Mouse (Mus musculus): ENCODE results near the gene Rnpepl1.

Rnpepl1 gene

DNA sequence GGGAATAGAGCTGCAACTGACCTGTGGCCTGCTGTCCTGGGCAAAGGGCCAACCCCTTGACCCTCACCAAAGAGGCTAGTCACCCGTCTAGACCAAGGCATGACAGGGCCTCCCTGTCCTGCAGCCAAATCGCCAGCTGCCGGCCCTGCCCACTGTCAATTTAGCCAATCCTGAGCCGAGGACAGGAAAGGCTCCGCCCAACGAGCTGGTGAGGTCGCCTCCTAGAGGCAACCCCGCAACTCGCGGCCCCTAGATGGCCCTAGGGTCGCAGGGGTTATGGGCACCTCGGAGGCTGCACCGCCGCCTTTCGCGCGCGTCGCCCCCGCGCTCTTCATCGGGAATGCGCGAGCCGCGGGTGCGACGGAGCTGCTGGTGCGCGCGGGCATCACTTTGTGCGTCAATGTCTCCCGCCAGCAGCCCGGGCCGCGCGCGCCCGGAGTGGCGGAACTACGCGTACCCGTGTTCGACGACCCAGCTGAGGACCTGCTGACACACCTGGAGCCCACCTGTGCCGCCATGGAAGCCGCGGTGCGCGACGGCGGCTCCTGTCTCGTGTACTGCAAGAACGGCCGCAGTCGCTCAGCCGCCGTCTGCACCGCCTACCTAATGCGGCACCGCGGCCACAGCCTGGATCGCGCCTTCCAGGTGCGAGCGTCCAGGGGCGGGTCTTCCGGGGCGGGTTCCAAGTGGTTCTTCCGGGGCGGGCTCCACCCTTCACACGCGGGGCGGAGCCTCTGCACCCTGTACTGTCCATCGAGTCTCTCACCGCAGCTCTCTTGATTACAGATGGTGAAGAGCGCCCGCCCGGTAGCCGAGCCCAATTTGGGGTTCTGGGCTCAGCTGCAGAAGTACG, 3.6 kb upstream of the Rnpepl1 start, which contains the start of gene Dusp28:
Gene Dusp28 (plus strand): TSS at position 203 of the 853 bp plus-strand sequence.
- intact Hi-C loops (cut with DNase I): no loop called here

DNA sequence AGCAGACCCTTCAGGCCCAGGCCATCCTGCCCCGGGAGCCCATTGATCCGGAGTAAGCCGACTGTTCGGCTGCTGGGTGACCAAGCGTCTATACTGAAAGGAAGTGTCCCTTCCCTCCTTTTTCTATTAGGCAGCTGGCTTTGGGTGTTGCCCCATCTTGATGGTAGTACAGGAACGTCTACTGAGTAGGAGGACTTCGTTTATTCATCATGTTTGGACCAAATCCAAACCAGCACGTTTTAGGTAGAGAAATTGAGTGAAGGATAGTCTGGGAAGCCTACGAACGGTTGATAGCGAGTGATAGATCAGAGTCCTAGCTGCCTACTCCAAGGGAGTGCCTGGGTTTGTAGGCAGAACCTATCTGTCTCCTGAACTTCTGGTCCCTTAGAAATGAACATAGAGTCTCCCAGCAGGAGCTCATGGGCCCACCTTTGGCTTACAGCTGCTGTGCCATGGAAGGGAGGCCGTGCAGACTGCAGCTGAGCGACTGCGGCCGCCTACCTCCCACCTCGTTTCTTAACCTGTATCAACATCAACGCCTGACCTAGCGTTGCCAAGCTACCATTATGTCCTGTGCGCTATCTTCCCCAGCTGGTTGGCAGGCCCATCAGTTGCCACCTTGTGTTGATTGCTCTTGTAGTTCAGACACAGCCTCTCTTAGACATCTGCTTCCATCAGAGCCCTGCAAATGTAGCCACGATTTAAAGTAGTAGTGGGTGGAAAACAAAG, 2.8 kb upstream of the Rnpepl1 start:
- intact Hi-C loops (cut with DNase I): no loop called here

DNA sequence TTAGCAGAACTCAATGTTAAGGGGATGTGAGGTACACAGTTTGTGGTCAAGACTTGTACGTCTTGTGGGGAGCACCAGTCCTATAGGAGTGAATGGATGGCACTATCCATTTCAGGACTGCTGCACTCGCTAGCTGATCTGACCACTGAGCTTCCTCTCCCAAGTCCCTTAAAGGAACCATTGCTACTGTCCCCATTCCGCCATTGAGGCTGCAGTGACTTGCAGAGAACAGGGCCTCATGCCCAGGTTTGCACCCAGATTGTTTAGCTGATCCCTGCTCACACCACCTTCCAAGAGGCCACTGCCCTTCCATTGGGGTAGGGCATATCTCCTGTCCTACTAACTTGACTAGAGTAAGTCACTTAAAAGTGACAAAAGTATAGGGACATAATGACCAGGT, 1.9 kb upstream of the Rnpepl1 start:
- intact Hi-C loops (cut with DNase I): no loop called here

DNA sequence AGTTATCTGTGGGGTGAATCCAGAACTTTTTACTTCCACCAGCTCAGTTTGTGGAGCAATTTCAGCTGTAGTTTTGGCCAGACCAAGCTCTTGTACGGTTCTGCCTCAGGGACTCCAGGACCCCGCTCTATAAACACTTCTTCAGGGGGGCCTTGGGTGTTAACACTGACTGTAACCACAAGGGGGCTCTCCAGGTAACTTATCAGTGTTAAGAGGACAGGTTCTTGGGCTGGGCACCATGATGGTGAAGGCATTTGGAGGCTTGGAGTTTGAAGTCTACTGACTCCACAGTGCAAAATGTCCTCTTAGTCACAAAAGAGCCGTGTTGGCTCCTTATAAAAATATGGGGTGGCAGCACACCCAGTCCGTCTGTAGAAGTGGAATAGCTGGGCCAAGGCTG, 1.5 kb upstream of the Rnpepl1 start:
- intact Hi-C loops (cut with DNase I): no loop called here

DNA sequence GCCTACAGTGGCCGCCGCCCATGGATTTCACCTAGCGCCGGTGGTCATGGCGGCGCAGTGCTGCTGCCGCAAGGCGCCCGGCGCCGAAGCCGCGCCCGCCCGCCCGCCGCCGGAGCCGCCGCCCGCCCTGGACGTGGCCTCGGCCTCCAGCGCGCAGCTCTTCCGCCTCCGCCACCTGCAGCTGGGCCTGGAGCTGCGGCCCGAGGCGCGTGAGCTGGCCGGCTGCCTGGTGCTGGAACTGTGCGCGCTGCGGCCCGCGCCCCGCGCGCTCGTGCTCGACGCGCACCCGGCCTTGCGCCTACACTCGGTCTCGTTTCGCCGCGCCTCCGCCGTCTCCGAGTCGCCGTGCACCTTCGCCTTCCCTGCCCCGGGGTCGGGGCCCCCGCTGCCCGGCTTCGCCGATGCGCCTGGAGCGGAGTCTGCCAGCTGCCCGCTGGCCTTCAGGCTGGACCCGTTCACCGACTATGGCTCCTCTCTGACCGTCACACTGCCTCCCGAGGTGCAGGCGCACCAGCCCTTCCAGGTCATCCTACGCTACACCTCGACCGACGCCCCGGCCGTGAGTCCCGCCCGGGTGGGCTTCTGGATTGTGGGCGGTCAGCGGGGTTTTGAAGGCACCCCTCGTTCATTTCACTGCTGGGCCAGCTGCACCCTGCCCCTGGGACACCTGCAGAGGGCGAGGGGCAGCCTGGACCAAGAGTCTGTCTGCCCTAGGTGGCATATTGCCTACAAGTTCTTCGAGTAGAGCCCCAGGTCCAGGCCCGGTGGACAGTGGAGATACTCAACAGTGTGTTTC, 540 bp downstream of the Rnpepl1 start:
- intact Hi-C loops (cut with DNase I): no loop called here

DNA sequence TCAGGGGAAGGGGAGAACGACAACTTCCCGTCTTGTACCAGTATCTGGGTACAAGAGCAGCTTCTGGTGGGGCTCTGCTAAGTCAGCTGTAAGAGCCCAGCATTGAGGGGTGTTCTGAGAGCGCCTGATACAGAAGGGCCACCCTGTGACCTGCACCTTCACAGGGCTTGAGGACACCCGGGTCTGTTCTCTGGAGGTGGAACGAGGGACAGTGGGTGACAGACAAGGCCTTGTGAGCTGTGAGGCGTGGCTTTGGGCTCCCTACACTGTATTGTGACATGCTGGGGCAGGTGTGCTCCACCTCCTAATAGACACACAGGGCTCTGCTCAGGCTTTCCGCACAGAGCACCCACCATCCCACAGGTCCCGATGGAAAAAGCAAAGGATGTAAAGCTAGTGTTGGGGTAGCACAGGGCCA, 1.1 kb downstream of the Rnpepl1 start:
- intact Hi-C loops (cut with DNase I): no loop called here

DNA sequence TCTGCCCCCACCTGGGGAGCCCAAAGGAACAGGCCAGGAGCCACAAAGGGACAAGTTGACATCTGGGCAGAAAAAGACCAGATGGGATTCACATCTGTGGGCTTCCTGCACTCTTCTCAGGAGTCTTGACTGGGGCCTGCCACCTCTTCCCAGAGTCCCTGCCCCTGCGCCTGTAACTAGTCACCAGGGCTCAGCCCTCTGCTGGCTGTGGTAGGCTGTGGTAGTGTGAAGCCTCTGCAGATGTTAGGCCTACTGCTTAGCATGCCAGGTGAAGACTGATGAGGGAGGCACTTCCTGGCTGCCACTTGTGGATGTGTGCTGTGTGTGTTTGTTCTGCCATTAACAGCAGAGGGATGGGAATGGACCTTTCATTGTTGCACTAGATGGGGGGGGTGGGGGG, 1.7 kb downstream of the Rnpepl1 start:
- intact Hi-C loops (cut with DNase I): no loop called here

DNA sequence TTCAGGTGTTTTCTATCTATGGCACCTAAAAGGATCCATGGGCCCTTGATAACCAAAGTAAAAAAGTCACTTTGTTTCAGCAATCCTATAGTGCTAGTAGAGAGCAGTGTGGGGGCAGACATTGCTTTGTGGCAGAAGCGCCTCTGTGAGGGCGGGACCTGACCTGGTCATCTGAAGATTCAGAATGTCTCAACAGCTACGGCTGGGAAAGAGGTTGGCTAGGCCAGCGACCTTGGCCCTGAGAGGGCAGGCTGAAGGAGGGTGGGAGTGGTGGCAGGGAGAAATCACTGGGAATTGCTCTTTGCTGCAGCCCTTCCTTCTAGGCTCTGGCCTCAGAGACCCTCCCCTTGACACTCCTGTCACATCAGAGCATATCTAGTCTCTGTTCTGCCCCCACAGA, 3.7 kb downstream of the Rnpepl1 start:
- intact Hi-C loops (cut with DNase I): no loop called here

DNA sequence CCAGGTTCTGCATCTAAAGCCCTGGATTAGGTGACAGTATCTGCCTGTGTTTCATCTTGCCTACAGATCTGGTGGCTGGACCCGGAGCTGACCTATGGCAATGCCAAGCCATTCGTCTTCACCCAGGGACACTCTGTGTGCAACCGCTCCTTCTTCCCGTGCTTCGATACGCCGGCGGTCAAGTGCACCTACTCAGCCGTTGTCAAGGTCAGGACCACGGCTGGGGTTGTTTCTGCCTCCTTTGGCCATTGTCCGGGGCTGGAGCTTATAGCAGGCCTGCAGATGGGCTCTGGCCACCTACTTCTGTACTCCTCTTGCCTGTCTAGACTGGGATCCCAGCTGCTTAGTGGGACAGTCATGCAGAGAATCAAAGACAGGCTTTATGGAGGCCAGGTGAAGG, 4.4 kb downstream of the Rnpepl1 start:
- intact Hi-C loops (cut with DNase I): no loop called here

DNA sequence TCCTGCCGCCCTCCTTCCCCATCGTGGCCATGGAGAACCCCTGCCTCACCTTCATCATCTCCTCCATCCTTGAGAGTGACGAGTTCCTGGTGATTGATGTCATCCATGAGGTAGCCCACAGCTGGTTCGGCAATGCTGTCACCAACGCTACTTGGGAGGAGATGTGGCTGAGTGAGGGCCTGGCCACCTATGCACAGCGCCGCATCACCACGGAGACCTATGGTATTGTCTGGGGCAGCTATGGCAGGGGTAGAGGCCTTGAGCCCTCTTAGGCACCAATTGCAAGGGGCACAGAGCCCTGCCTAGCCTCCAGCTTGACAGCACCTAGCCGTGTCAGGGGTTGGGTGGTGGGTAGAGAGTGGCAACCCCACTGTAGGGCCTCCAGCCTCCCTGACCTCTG, 6.1 kb downstream of the Rnpepl1 start:
- intact Hi-C loops (cut with DNase I): no loop called here

DNA sequence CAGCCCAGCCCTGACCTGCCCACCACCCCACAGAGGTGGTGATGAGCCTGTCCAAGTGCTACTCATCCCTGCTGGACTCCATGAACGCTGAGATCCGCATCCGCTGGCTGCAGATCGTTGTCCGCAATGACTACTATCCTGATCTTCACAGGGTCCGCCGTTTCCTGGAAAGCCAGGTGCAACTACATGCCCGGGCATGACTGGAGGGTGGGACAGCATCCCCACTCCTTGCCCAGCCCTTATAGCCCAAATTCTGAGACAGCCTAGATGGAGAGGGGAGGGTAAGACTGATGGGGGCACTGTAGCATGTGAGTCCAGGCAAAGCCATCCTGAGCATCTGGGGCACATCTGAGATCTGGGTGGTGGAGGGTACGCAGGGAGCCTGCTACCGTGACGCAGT, 8.6 kb downstream of the Rnpepl1 start:
- intact Hi-C loops (cut with DNase I): no loop called here

DNA sequence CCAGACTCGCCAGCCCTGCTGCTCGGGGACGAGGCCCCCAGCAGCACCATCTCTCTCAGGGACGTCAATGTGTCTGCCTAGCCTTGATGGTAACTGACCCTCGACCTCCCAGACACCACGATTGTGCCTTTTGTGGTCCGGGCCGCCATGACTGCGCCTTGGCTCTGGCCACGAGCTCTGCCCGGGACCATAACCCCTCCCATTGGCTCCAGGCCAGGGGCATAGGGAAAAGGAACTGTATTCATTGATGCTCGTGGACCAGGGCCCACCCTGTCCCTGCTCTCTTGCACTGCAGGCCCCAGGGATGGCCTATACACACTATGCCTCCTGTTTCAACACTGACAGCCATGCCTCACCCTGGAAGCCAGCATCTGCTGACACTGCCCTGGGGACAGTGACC, 9.2 kb downstream of the Rnpepl1 start:
- intact Hi-C loops (cut with DNase I): no loop called here

DNA sequence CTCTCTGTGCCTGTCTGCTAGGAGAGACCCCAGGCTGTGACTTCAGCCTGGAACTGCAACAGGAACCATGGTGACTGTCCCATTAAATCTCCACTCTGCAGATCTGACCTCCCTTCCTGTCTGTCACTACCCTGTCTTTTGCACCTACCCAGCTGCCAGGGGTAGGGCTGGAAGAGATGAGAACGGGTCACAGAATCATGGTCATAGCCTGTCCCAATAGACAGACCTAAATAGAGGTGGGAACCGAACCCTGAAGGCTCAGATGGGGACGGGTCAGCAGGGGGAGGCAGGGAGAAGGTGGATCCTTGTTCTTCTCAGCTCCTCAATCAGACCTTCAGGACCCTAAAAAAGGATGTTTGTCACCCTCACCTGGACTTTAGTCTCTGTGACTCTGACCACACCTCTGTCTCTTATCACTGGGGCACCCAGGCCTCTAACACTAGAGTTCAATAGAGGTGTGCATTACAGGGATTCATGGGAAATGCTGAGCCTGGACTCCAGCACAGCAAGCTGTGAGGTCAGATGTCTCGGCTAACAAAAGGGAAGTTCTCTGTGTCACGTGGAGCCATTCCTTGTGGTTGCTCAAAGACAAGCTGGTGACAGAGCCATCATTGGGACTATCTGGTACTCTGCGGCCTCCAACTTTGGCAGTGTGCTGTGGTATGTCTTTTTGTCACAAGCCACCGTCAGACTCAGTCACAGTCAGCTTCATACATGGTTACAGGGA, 10.1 kb downstream of the Rnpepl1 start:
- intact Hi-C loops (cut with DNase I): no loop called here

DNA sequence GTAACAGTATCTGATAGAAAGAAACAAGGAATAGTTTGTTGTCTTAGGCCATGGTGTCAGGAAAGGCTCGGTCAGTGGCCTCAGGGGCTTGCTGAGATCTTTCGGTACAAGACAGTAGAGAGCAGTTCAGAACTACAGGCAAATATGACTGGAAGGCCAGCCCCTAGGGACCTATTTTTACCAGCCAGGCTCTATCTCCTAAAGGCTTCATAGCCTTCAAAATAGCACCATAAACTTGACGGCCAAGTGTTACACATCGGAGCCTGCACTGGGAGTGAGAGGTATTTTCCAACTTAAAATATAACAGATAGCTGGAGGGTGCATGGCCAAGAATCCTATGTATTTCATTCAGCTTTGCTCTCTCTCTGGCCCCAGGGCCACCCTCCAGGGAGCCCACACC, 10.9 kb downstream of the Rnpepl1 start:
- intact Hi-C loops (cut with DNase I): no loop called here

DNA sequence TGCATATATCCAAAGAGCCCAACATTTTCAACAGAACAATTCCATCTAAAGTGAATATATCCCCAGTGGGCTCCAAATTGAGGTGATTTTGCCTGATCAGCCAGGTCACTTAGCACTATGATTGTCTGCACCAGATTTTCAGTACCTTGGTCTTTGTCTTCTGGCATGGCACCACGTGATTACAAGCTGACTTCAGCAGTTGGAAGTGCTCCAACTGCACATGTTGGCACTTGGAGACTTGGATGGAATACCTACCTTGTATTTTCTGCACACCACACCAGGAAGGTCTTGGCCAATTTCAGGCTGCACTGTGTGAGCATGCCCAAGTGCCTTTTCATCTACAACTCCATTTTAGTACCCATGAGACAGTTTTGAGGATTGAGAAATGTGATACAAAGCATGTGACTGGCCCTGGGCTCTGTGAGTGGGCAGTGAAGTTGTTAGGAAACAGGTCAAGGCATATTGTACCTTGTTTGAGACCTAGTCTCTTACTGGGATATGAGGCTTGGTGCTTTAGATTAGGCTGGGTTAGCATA, 19.7 kb downstream of the Rnpepl1 start:
- intact Hi-C loops (cut with DNase I): no loop called here

DNA sequence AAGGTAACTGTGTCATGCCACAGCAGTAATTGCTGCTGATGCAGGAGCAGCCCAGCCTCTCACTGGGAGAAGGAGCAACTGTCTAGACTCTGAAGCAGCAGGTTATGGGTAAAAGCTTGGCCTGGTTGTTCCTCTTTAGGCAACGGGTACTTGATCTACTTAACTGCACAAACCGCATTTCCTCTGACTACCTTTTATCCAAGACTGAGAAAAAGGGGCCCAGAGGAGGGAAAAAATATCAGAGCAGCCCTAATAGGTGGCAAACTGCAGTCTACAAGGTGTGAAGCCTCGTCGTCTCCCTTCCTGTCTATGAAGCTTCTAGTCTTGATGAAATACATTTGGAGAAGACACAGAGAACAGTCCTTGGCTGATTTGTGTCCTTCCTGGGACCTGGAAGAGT, 23.0 kb downstream of the Rnpepl1 start:
- intact Hi-C loops (cut with DNase I): no loop called here

DNA sequence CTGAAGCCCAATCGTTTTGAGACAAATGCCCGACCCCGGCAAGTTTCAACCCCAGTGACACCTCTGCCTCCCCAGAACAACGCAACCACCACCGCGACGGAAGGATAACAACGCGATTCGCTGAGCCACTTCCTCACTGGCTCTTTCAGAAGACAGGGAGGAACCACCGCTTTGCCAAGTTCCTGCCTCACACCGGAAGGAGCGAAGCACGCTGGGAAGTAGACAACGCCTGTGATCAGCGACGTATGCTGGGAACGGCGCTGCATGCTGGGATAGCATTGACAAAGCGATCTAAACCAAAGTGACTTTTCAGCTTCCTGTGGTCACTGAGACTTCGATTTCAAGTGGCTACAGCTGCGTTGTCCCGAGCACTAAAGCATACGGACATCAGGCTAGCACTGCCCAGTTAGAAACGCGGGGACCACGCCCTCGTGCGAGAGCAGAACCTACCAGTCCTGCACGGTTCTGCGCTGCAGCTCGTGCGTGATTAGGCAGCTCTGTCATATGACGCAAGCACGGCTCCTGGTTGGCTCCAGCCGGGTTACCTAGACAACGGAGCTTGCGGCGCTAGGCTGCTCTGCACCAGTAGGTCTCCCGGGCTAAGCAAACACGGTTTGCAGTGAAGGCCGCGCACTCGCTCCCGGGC, 23.7 kb downstream of the Rnpepl1 start, which contains the start of gene Capn10:
Gene Capn10 (plus strand): TSS at position 195 of the 646 bp plus-strand sequence.
- intact Hi-C loops (cut with DNase I): no loop called here

DNA sequence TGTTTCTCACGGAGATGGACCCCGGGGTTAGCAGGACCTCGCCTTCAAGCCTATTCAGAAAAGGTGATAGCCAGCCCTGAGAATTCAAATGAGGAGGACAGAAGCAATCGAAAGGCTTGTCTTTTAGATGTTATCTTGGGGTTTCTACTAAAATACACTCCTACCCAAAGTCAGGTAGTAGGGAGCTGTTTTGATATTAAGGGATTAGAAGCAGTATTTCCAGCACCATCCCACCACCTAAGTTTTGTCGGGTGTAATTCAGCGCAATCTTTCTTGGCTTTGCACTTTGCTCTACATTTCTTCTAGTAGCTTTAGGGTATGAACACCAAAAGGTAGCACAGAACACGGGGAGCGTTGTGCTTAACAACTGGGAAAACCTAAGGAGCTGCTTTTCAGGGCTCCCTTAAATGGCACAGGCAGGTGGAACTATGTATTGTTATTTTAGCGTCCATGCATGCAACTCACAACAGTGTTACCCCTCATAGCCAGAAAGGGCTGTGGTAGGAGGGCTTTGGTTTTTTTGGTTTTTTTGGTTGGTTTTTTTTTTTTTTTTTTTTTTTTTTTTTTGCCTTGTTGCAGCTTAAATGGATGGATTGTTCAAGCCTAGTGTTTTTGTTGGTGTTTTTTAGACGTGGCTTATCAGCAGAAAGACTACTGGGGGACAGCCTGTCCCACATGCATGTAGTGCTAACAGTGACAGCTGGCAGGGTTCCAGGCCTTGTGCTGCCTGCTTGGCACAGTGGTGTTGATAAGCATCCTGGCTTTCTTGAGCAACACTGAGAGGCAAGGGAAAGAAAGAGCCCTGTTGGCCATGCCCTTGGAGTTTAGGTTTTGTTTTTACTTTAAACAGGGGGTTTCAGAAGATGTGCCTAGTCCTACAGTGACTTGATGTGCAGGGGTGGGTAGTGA, 24.7 kb downstream of the Rnpepl1 start:
- intact Hi-C loops (cut with DNase I): no loop called here

DNA sequence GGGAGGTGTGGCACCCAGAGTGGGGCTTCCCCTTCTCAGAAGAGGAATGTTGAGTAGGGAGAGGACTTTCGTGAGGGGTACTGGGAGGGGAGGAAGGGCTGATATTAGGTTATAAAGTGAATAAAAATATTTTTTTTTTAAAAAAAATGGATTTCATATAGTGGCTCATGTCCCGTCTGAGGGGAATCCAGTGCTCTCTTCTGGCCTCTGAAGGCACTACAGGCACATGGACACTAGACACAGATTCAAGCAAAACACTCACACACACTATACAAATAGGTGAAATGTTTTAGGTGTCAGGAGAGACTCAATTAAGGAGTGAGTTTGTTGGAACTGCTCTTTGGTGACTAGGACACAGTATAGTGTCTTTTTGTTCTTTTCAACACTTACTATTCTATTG, 25.4 kb downstream of the Rnpepl1 start:
- intact Hi-C loops (cut with DNase I): no loop called here

Measured in adrenal gland (tissue).